Mouse (Mus musculus): ENCODE measurements around the gene Als2cl. TPM values are rescaled to one million over a fixed set of nuclear protein-coding genes. Genes with fewer than 3 reads are reported as not detected.

The Als2cl gene
- total and polyA plus RNA-seq, 3 experiments, result not detected

DNA sequence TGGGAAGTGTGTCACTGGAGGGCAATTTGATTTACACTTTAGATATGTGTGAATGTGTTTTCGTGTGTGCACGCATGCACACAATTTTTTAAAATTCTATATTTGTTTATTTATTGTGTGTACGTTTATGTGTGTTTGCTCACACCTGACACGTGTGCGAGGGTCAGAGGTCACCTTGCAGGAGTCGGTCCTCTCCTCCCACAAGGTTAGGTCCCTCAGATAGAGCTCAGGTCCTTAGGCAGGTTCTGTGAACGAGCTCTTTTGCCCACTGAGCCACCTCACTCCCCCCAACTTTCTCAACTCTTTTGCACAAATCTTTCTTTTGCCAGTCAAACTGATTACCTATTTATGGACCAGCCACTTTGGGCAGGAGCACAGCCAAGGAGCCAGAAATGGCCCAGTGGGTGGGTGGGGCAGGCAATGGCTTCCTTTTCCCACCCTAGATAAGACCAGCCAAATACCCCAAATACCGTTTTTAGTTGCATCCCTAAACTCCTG, 69.2 kb downstream of the Als2cl start:
- Histone ChIP-seq H3K4me1 (ENCODE audit: insufficient read depth, low read depth, low read length) (no peaks in the 10 kb centered on the region), H3K9me3 (replicated peaks) (no peaks in the 10 kb centered on the region), H3K27me3 (ENCODE audit: insufficient read depth, low read length) (peaks cover 35% of the 10 kb centered on the region), H3K36me3 (replicated peaks) (no peaks in the 10 kb centered on the region), H3K4me3 (ENCODE audit: low read depth, low read length) (no peak overlapping the region)
- ATAC-seq (ENCODE audit: extremely low read depth, insufficient number of reproducible peaks, low FRiP score, poor library complexity, severe bottlenecking), result no peak
- no peak for DNase-seq (ENCODE audit: low spot score)
- TF ChIP-seq GATA2 (IDR thresholded peaks at IDR 0.05; ENCODE audit: borderline replicate concordance, low read depth, low read length) (no peak), GATA1 (IDR thresholded peaks at IDR 0.05; ENCODE audit: borderline replicate concordance, low read length) (no peak), CTCF (IDR thresholded peaks at IDR 0.05; ENCODE audit: low read depth, low read length) (no peak), TAL1 (conservative IDR thresholded peaks at IDR 0.05; ENCODE audit: low read depth, low read length) (no peak), POLR2AphosphoS5 (IDR thresholded peaks at IDR 0.05; ENCODE audit: insufficient replicate concordance, low read depth, low read length) (no peak)

DNA sequence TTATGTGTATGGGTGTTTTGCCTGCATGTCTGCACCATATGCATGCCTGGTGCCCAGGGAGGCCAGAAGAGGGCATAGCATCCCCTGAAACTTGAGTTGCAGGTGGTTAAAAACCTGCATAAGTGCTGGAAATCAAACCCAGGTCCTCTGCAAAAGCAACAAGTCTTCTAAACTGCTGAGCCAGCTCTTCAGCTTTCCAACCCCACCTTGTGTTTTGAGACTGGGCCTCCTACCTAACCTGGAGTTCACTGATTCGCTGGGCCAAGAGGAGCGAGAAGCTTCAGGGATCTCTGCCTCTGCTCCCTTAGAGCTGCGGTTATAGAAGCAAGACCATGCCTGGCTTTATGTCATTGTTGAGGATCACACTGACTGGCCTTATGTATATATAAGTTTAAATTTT, 70.4 kb downstream of the Als2cl start:
- Histone ChIP-seq H3K4me3 (ENCODE audit: low read depth, low read length) (no peak overlapping the region), H3K27me3 (ENCODE audit: insufficient read depth, low read length) (peaks cover 39% of the 10 kb centered on the region), H3K9me3 (replicated peaks) (no peaks in the 10 kb centered on the region), H3K36me3 (replicated peaks) (no peaks in the 10 kb centered on the region), H3K4me1 (ENCODE audit: insufficient read depth, low read depth, low read length) (no peaks in the 10 kb centered on the region)
- TF ChIP-seq GATA2 (IDR thresholded peaks at IDR 0.05; ENCODE audit: borderline replicate concordance, low read depth, low read length), result no peak
- no peak for TF ChIP-seq GATA1 (IDR thresholded peaks at IDR 0.05; ENCODE audit: borderline replicate concordance, low read length)
- no peak for TF ChIP-seq CTCF (IDR thresholded peaks at IDR 0.05; ENCODE audit: low read depth, low read length)
- no peak for TF ChIP-seq TAL1 (conservative IDR thresholded peaks at IDR 0.05; ENCODE audit: low read depth, low read length)
- TF ChIP-seq POLR2AphosphoS5 (IDR thresholded peaks at IDR 0.05; ENCODE audit: insufficient replicate concordance, low read depth, low read length), result no peak
- DNase-seq (ENCODE audit: low spot score) (no peak), ATAC-seq (ENCODE audit: extremely low read depth, insufficient number of reproducible peaks, low FRiP score, poor library complexity, severe bottlenecking) (no peak)

Other genes starting within 250 kb of the Als2cl start
- 26.1 and 37.4 TPM in 2 replicates for gene Nbeal2, start 225.7 kb upstream of the Als2cl start, total RNA-seq (2014; fragmentation: Nextera tagmentation)
- 28.1 and 32.5 TPM in 2 replicates for gene Nbeal2, start 225.7 kb upstream of the Als2cl start, total RNA-seq (2017)
- 56.7 and 64.7 TPM in 2 replicates for gene Nbeal2, start 225.7 kb upstream of the Als2cl start, polyA plus RNA-seq (2012)
- 36.2 TPM in 2 replicates for gene Ccdc12, start 223.4 kb upstream of the Als2cl start, total RNA-seq (2014; fragmentation: Nextera tagmentation)
- gene Ccdc12, start 223.4 kb upstream of the Als2cl start, total RNA-seq (2017), result 202 and 222 TPM in 2 replicates
- 331 and 365 TPM in 2 replicates for gene Ccdc12, start 223.4 kb upstream of the Als2cl start, polyA plus RNA-seq (2012)
- not detected in 2 replicates for gene Myl3, start 138.0 kb upstream of the Als2cl start, total RNA-seq (2014; fragmentation: Nextera tagmentation)
- 0.12 TPM in 1 of 2 replicates, not detected in the other for gene Myl3, start 138.0 kb upstream of the Als2cl start, total RNA-seq (2017)
- gene Myl3, start 138.0 kb upstream of the Als2cl start, polyA plus RNA-seq (2012), result not detected in 2 replicates
- gene Pth1r, start 132.7 kb upstream of the Als2cl start, total RNA-seq (2014; fragmentation: Nextera tagmentation), result not detected in 2 replicates
- gene Pth1r, start 132.7 kb upstream of the Als2cl start, total RNA-seq (2017), result not detected in 2 replicates
- gene Pth1r, start 132.7 kb upstream of the Als2cl start, polyA plus RNA-seq (2012), result 0.03 TPM in 1 of 2 replicates, not detected in the other
- 0.44 and 2.3 TPM in 2 replicates for gene Prss42, start 81.7 kb upstream of the Als2cl start, total RNA-seq (2014; fragmentation: Nextera tagmentation)
- 0.44 and 0.58 TPM in 2 replicates for gene Prss42, start 81.7 kb upstream of the Als2cl start, total RNA-seq (2017)
- 0.53 and 0.79 TPM in 2 replicates for gene Prss42, start 81.7 kb upstream of the Als2cl start, polyA plus RNA-seq (2012)
- gene Prss44, start 65.9 kb upstream of the Als2cl start, total RNA-seq (2014; fragmentation: Nextera tagmentation), result not detected in 2 replicates
- gene Prss44, start 65.9 kb upstream of the Als2cl start, total RNA-seq (2017), result 0.12 and 0.27 TPM in 2 replicates
- not detected in 2 replicates for gene Prss44, start 65.9 kb upstream of the Als2cl start, polyA plus RNA-seq (2012)
- not detected in 2 replicates for gene Prss43, start 53.2 kb upstream of the Als2cl start, total RNA-seq (2014; fragmentation: Nextera tagmentation)
- 0.05 TPM in 1 of 2 replicates, not detected in the other for gene Prss43, start 53.2 kb upstream of the Als2cl start, total RNA-seq (2017)
- gene Prss43, start 53.2 kb upstream of the Als2cl start, polyA plus RNA-seq (2012), result not detected in 2 replicates
- not detected in 2 replicates for gene Prss45, start 45.3 kb upstream of the Als2cl start, total RNA-seq (2014; fragmentation: Nextera tagmentation)
- 0.11 TPM in 1 of 2 replicates, not detected in the other for gene Prss45, start 45.3 kb upstream of the Als2cl start, total RNA-seq (2017)
- gene Prss45, start 45.3 kb upstream of the Als2cl start, polyA plus RNA-seq (2012), result not detected in 2 replicates
- not detected in 2 replicates for gene Prss46, start 35.4 kb upstream of the Als2cl start, total RNA-seq (2014; fragmentation: Nextera tagmentation)
- not detected in 2 replicates for gene Prss46, start 35.4 kb upstream of the Als2cl start, total RNA-seq (2017)
- gene Prss46, start 35.4 kb upstream of the Als2cl start, polyA plus RNA-seq (2012), result not detected in 2 replicates
- not detected in 2 replicates for gene Prss50, start 21.9 kb upstream of the Als2cl start, total RNA-seq (2014; fragmentation: Nextera tagmentation)
- not detected in 2 replicates for gene Prss50, start 21.9 kb upstream of the Als2cl start, total RNA-seq (2017)
- gene Prss50, start 21.9 kb upstream of the Als2cl start, polyA plus RNA-seq (2012), result not detected in 2 replicates
- gene Tmie, start 243 bp downstream of the Als2cl start, total RNA-seq (2014; fragmentation: Nextera tagmentation), result not detected in 2 replicates
- gene Tmie, start 243 bp downstream of the Als2cl start, total RNA-seq (2017), result 0.11 TPM in 1 of 2 replicates, not detected in the other
- not detected in 2 replicates for gene Tmie, start 243 bp downstream of the Als2cl start, polyA plus RNA-seq (2012)
- not detected in 2 replicates for gene Fam240a, start 37.0 kb downstream of the Als2cl start, total RNA-seq (2014; fragmentation: Nextera tagmentation)
- gene Fam240a, start 37.0 kb downstream of the Als2cl start, total RNA-seq (2017), result not detected in 2 replicates
- not detected in 2 replicates for gene Fam240a, start 37.0 kb downstream of the Als2cl start, polyA plus RNA-seq (2012)
- not detected in 2 replicates for gene Tdgf1, start 66.3 kb downstream of the Als2cl start, total RNA-seq (2014; fragmentation: Nextera tagmentation)
- gene Tdgf1, start 66.3 kb downstream of the Als2cl start, total RNA-seq (2017), result 0.60 TPM in 1 of 2 replicates, not detected in the other
- not detected in 2 replicates for gene Tdgf1, start 66.3 kb downstream of the Als2cl start, polyA plus RNA-seq (2012)
- gene Lrrc2, start 71.7 kb downstream of the Als2cl start, total RNA-seq (2014; fragmentation: Nextera tagmentation), result not detected in 2 replicates
- 0.06 and 0.16 TPM in 2 replicates for gene Lrrc2, start 71.7 kb downstream of the Als2cl start, total RNA-seq (2017)
- not detected in 2 replicates for gene Lrrc2, start 71.7 kb downstream of the Als2cl start, polyA plus RNA-seq (2012)
- not detected in 2 replicates for gene Rtp3, start 110.7 kb downstream of the Als2cl start, total RNA-seq (2014; fragmentation: Nextera tagmentation)
- 0.16 TPM in 1 of 2 replicates, not detected in the other for gene Rtp3, start 110.7 kb downstream of the Als2cl start, total RNA-seq (2017)
- gene Rtp3, start 110.7 kb downstream of the Als2cl start, polyA plus RNA-seq (2012), result not detected in 2 replicates
- gene Ltf, start 139.4 kb downstream of the Als2cl start, total RNA-seq (2014; fragmentation: Nextera tagmentation), result not detected in 2 replicates
- 0.16 TPM in 1 of 2 replicates, not detected in the other for gene Ltf, start 139.4 kb downstream of the Als2cl start, total RNA-seq (2017)
- not detected in 2 replicates for gene Ltf, start 139.4 kb downstream of the Als2cl start, polyA plus RNA-seq (2012)
- 32.2 and 44.7 TPM in 2 replicates for gene Ccrl2, start 177.6 kb downstream of the Als2cl start, total RNA-seq (2014; fragmentation: Nextera tagmentation)
- 20.9 and 21.0 TPM in 2 replicates for gene Ccrl2, start 177.6 kb downstream of the Als2cl start, total RNA-seq (2017)
- 0.18 and 0.78 TPM in 2 replicates for gene Ccrl2, start 177.6 kb downstream of the Als2cl start, polyA plus RNA-seq (2012)
- 33.6 and 38.4 TPM in 2 replicates for gene Lrrfip2, start 237.7 kb downstream of the Als2cl start, total RNA-seq (2014; fragmentation: Nextera tagmentation)
- 28.4 and 30.4 TPM in 2 replicates for gene Lrrfip2, start 237.7 kb downstream of the Als2cl start, total RNA-seq (2017)
- 11.7 and 14.3 TPM in 2 replicates for gene Lrrfip2, start 237.7 kb downstream of the Als2cl start, polyA plus RNA-seq (2012)

Measured in G1E (cell line).